Mouse (Mus musculus) heart, adult 2 months (tissue): Measurements from ENCODE around the gene Utp6.

Source experiments
- CTCF ChIP-seq: fragments of 200-600 bp; IDR thresholded peaks from 2 replicates; pipeline ENCODE4 v1.8.1; 2022; ENCODE audit warnings: antibody characterized with exemption, mild to moderate bottlenecking, moderate library complexity
- EP300 ChIP-seq: fragments of 200-500 bp; IDR thresholded peaks from 2 replicates; pipeline ENCODE4 v1.6.1; 2011; ENCODE audit warnings: low read depth, low read length, control low read depth; ENCODE audit not compliant: insufficient read depth
- POLR2A ChIP-seq: fragments of 200-500 bp; IDR thresholded peaks from 2 replicates; pipeline ENCODE4 v1.6.1; 2011; ENCODE audit warnings: mild to moderate bottlenecking, low read depth, low read length, control low read depth; ENCODE audit not compliant: insufficient read depth

DNA sequence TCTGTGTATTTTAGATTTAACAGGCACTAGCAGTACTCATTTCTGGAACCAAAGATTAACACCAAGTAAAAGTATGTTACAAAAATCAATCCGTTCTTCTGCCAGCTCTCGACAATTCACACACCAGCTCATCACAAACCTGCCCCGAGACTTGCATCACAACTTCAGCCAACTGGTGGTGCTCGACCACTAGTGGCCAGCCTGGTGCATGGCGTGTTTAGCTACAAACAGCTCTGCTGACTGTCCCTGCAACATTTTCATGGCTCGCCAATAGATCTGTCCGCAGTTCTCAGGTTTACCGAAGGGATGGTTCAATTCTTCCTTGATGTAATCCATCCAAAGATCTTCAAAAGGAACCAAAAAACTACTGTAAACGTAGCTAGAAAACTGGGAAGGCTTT, 26.4 kb downstream of the Utp6 start:
- TF ChIP-seq CTCF = no peak
- TF ChIP-seq POLR2A = no peak
- no peak for TF ChIP-seq EP300
